Mouse (Mus musculus) thymus, adult 2 months (tissue): ENCODE results near the gene Ube3c. TPM values are rescaled to one million over a fixed set of nuclear protein-coding genes. Genes with fewer than 3 reads are reported as not detected.

Source experiments
- DNase-seq: peaks from one replicate; pipeline ENCODE4 v3.0.0; 2021
- H3K27ac ChIP-seq: fragments of 200-500 bp; 2 replicates; pipeline ENCODE4 v1.5.1; 2012; ENCODE audit warnings: low read length, control low read depth; ENCODE audit not compliant: control insufficient read depth, insufficient read depth
- H3K27me3 ChIP-seq: fragments of 200-500 bp; 2 replicates; pipeline ENCODE4 v1.6.1; 2012; ENCODE audit warnings: mild to moderate bottlenecking, low read length, moderate library complexity, mixed read lengths; ENCODE audit not compliant: control insufficient read depth, insufficient read depth
- H3K36me3 ChIP-seq: fragments of 200-500 bp; 2 replicates; pipeline ENCODE4 v1.6.1; 2012; ENCODE audit warnings: mild to moderate bottlenecking, low read length, moderate library complexity; ENCODE audit not compliant: control insufficient read depth, insufficient read depth
- H3K4me1 ChIP-seq: fragments of 200-500 bp; replicated peaks from 2 replicates; pipeline ENCODE4 v1.6.1; 2012; ENCODE audit warnings: low read length; ENCODE audit not compliant: control insufficient read depth, insufficient read depth
- H3K4me3 ChIP-seq: fragments of 200-500 bp; 2 replicates; pipeline ENCODE4 v1.5.1; 2012; ENCODE audit warnings: mild to moderate bottlenecking, low read length, control low read depth, moderate library complexity; ENCODE audit not compliant: control insufficient read depth, insufficient read depth
- CTCF ChIP-seq: fragments of 200-500 bp; IDR thresholded peaks from 2 replicates; pipeline ENCODE4 v1.5.1; 2012; ENCODE audit warnings: mild to moderate bottlenecking, control low read depth, low read length, moderate library complexity, borderline replicate concordance; ENCODE audit not compliant: control insufficient read depth, poor library complexity, insufficient read depth; ENCODE audit errors: extremely low read depth
- POLR2A ChIP-seq: fragments of 200-500 bp; IDR thresholded peaks from 2 replicates; pipeline ENCODE4 v1.6.1; 2012; ENCODE audit warnings: mild to moderate bottlenecking, low read length, control low read depth, moderate library complexity; ENCODE audit not compliant: control insufficient read depth, poor library complexity, insufficient read depth; ENCODE audit errors: extremely low read depth
- WGBS: fragments of 180-500 bp; shearing (Covaris S2); methylation state at CpG from one replicate; pipeline ENCODE4 v1.1.7; 2018; 5-methylcytosine and 5-hydroxymethylcytosine counted together
- polyA plus RNA-seq: library from polyadenylated mRNA; depleted of rRNA; stranded (reverse); fragments of >200 nt; gene quantifications from 2 replicates; pipeline ENCODE4 v1.2.3, GENCODE M21; 2012

Ube3c gene
- polyA plus RNA-seq, 1 experiment, result 16.4 TPM

GRCm38 (mm10) chr5:29698493-29698892 is 129.5 kb downstream of the Ube3c start:
- WGBS, result 94% methylated on average over 4 of the region's 4 CpGs
- Histone ChIP-seq H3K36me3 (no peaks in the 10 kb centered on the region), H3K27ac (no peak overlapping the region), H3K4me1 (no peaks in the 10 kb centered on the region), H3K4me3 (no peak overlapping the region), H3K27me3 (no peaks in the 10 kb centered on the region)
- TF ChIP-seq CTCF (no peak), POLR2A (no peak)
- DNase-seq, result no peak

DNA sequence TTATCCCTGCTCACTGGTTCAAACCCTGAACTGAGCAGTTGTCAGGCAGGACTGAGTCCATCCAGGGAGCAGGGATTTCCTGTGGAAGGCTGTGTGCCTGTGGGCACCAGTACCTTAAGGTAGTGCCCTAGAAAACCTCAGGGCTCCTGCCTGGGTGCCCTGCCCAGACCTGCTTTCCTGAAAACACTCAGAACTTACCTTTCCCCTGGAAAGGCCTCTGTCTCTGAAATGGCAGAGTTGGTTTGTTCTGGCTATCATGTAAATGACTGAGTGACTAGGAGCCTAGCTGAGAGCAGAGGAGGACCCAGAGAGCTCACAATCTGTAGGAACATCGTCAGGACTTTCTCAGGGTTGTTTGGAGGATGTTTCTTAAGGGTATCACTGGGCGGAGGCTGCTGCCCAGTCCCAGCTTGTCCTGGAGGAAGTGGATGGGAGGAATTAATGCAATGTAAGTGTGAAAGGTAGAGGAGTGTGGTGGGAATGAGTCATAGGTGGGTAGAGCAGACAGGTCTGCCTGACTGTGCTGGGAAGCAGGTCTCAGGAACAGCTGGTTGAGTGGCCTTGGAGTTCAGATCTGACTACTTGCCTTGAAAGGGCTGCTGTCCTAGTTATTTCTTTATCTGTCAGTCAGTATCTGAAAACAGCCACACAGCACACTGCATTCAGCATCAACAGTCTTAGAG is 130.6 kb downstream of the Ube3c start:
- Histone ChIP-seq H3K4me3 (no peak overlapping the region), H3K36me3 (no peaks in the 10 kb centered on the region), H3K27me3 (no peaks in the 10 kb centered on the region), H3K4me1 (no peaks in the 10 kb centered on the region), H3K27ac (no peak overlapping the region)
- no peak for TF ChIP-seq CTCF
- no peak for TF ChIP-seq POLR2A
- no peak for DNase-seq
- 92% methylated on average over 2 of the region's 2 CpGs for WGBS

- Histone ChIP-seq H3K27ac (no peak overlapping the region), H3K4me1 (no peaks in the 10 kb centered on the region), H3K36me3 (no peaks in the 10 kb centered on the region), H3K27me3 (no peaks in the 10 kb centered on the region), H3K4me3 (no peak overlapping the region)
- TF ChIP-seq CTCF, result no peak
- no peak for TF ChIP-seq POLR2A
- WGBS, result 93% methylated on average over 4 of the region's 4 CpGs
- DNase-seq, result no peak
These were observed 138.2 kb downstream of the Ube3c start for GRCm38 (mm10) chr5:29707241-29707640.

DNA sequence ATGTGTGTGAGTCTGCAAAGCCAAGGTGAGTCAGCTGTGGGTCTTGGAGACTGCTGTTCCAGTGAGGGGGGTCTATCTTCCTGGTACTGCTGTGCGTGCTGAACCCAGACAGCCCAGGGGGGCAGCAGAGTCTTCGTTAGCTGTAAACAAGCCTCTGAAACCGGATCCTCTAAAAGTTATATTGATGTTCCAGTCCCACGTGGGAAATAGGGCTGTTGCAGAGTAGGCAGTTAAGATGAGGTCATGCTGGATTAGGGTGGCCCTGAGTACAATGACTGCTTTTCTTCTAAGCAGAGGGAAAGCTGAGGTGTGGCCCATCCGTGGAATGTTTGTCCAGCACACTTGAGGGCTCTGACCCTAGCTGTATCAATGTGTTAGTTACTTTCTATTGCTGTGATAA is 139.2 kb downstream of the Ube3c start:
- no peak overlapping the region for H3K27ac ChIP-seq
- 47% methylated on average over 5 of the region's 5 CpGs for WGBS
- DNase-seq, result no peak
- no peak overlapping the region for H3K4me3 ChIP-seq
- H3K27me3 ChIP-seq, result no peaks in the 10 kb centered on the region
- TF ChIP-seq POLR2A, result no peak
- no peaks in the 10 kb centered on the region for H3K4me1 ChIP-seq
- H3K36me3 ChIP-seq, result no peaks in the 10 kb centered on the region

- H3K36me3 ChIP-seq, result no peaks in the 10 kb centered on the region
- TF ChIP-seq POLR2A (no peak), CTCF (no peak)
- DNase-seq, result no peak
These were observed 142.6 kb downstream of the Ube3c start for GRCm38 (mm10) chr5:29711631-29712030.

DNA sequence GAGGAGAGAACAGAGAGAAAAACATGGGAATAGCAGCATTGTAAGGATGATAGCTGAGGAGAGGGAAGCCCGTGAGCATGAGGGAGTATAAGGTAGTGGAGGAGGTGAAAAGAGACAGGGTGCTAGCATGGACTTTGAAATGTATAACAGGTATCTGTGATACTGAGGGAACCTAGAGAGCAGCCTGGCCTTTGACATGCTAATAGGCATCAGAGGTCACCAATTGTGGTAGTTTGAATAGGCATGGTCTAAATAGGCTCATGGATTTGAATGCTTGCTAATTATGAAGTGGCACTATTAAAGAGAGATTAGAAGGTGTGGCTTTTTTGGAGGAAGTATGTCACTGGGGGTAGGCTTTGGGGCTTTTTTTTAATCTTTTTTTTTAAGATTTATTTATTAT is 143.9 kb downstream of the Ube3c start:
- H3K27me3 ChIP-seq, result no peaks in the 10 kb centered on the region
- H3K36me3 ChIP-seq, result no peaks in the 10 kb centered on the region
- no peak overlapping the region for H3K27ac ChIP-seq
- no peaks in the 10 kb centered on the region for H3K4me1 ChIP-seq
- DNase-seq, result no peak
- H3K4me3 ChIP-seq, result no peak overlapping the region
- TF ChIP-seq CTCF (no peak), POLR2A (no peak)
- WGBS, result 78% methylated on average over 1 of the region's 1 CpGs

More at GRCm38 (mm10) chr5:29711631-29712030, 142.6 kb downstream of the Ube3c start:
- no peak overlapping the region for H3K4me3 ChIP-seq
- no peaks in the 10 kb centered on the region for H3K4me1 ChIP-seq
- H3K27me3 ChIP-seq, result no peaks in the 10 kb centered on the region
- no peak overlapping the region for H3K27ac ChIP-seq

- WGBS, result 53% methylated on average over 1 of the region's 1 CpGs
- Histone ChIP-seq H3K4me1 (no peaks in the 10 kb centered on the region), H3K4me3 (no peak overlapping the region), H3K36me3 (no peaks in the 10 kb centered on the region), H3K27me3 (no peaks in the 10 kb centered on the region), H3K27ac (no peak overlapping the region)
- DNase-seq, result no peak
- no peak for TF ChIP-seq POLR2A
- TF ChIP-seq CTCF, result no peak
These were observed 152.1 kb downstream of the Ube3c start for GRCm38 (mm10) chr5:29721159-29721558.
